Mouse (Mus musculus) brown adipose tissue, adult 24 weeks (tissue): ENCODE data around the gene 1700012A03Rik. TPM values are rescaled to one million over a fixed set of nuclear protein-coding genes. Genes with fewer than 3 reads are reported as not detected.

Experiments
- H3K27ac ChIP-seq: fragments of 200-500 bp; replicated peaks from 2 replicates; pipeline ENCODE4 v1.5.1; 2012; ENCODE audit warnings: low read depth, mild to moderate bottlenecking, low read length
- H3K4me1 ChIP-seq: fragments of 200-500 bp; 2 replicates; pipeline ENCODE4 v1.6.1; 2012; ENCODE audit warnings: low read length, mixed read lengths; ENCODE audit not compliant: control insufficient read depth, insufficient read depth, insufficient read length
- H3K4me3 ChIP-seq: fragments of 200-500 bp; 2 replicates; pipeline ENCODE4 v1.5.1; 2012; ENCODE audit warnings: low read depth, mild to moderate bottlenecking, low read length, moderate library complexity; ENCODE audit not compliant: insufficient read depth
- polyA plus RNA-seq: library from polyadenylated mRNA; stranded (reverse); fragments of >200 nt; gene quantifications from 2 replicates; pipeline ENCODE4 v1.2.4, GENCODE M21; 2012; ENCODE audit not compliant: missing spikeins, insufficient read depth, insufficient read length

Gene 1700012A03Rik
- polyA plus RNA-seq = not detected in 2 replicates

DNA sequence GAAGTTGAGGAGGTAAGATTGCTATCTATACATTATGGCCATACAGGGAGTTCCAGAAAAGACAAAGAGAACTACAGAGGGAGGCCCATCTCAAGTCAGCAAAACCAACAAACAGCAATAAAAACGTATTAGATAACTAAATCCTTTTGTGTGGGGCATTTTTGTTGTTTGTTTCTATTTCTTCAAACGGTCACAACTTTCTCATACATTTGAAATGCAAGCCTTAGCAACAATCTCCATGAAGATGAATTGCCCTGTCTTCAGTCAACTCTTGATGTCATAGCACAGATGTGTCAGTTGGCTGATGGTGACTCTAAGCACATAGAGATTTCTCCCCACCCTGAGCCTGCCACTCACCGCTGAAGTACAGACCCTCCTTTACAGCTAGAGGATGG lies at the start of gene 1700012A03Rik:
1700012A03Rik (plus strand) TSS at position 296 of the 395 bp plus-strand sequence.
- Histone ChIP-seq H3K4me3 (no peak within 1 kb of the TSS), H3K27ac (no peak within 1 kb of the TSS), H3K4me1 (no peaks in the 10 kb centered on the region)

GRCm38 (mm10) chr6:32004228-32004627 lies 45.8 kb upstream of the 1700012A03Rik start:
- H3K4me1 ChIP-seq = no peaks in the 10 kb centered on the region

DNA sequence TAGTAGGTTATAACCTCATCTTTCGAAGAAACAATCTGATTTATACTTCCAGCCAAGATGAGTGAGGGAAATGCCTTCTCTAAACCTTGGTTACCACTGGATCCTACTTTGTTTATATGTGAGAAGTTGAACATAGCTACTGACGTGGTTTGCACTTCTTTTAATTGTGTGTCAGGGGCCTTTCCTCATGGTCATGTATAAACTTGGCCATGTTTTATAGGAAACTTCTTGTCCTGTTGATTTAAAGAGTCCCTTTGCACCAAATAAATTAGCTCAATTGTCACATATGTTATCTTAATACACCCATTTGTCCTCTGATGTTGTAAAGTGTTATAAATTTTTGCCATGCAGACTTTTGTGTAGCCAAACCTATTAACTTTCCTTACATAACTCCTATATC lies 44.1 kb upstream of the 1700012A03Rik start:
- Histone ChIP-seq H3K4me1 (no peaks in the 10 kb centered on the region; the same call in 1 of the 2 replicates), H3K27ac (no peak overlapping the region), H3K4me3 (no peak overlapping the region)

More at GRCm38 (mm10) chr6:32004228-32004627, 45.8 kb upstream of the 1700012A03Rik start:
- H3K27ac ChIP-seq = no peak overlapping the region
- no peak overlapping the region for H3K4me3 ChIP-seq

DNA sequence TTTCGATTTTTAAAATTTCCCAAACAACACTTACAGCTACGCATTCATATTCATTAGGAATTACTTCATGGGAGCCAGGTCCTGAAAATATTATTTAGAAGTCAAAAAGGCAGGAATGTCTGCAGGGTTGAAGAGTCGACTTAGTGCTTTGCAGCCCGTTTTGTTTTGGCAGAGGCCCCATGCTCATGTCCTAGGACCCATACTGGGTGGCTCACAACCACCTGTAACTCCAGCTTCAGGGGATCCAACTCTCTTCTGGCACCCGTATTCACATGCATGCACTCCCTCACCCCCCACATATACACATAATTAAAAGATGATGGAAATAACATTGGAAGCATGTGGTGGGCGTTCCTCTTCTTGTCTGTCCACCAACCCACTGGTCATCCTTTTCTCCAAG lies 43.7 kb upstream of the 1700012A03Rik start:
- no peaks in the 10 kb centered on the region; the same call in 1 of the 2 replicates for H3K4me1 ChIP-seq
- H3K27ac ChIP-seq = no peak overlapping the region
- H3K4me3 ChIP-seq = no peak overlapping the region

GRCm38 (mm10) chr6:32007336-32007735 lies 42.7 kb upstream of the 1700012A03Rik start:
- no peaks in the 10 kb centered on the region; the same call in 1 of the 2 replicates for H3K4me1 ChIP-seq
- H3K4me3 ChIP-seq = no peak overlapping the region
- no peak overlapping the region for H3K27ac ChIP-seq

DNA sequence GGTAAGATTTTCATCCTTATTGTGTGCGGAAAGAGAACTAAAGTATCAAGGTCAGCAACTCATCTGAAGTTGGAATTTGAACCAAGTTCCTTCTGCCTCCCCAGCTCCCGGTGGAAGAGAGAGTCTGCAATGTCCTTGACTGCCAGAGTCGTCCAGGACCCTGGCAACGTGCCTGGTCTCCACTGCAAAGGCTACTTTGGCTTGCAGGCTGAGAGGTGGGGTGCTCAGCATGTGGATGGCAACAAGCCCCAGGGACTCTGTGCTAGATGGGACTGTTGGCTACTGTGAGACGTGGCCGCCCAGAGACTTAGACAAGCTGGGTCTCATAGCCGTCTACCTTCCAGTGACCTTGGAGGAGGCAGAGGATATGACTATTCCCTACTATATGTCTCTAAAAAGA lies 33.2 kb upstream of the 1700012A03Rik start:
- Histone ChIP-seq H3K4me1 (no peaks in the 10 kb centered on the region), H3K4me3 (no peak overlapping the region), H3K27ac (no peak overlapping the region)

DNA sequence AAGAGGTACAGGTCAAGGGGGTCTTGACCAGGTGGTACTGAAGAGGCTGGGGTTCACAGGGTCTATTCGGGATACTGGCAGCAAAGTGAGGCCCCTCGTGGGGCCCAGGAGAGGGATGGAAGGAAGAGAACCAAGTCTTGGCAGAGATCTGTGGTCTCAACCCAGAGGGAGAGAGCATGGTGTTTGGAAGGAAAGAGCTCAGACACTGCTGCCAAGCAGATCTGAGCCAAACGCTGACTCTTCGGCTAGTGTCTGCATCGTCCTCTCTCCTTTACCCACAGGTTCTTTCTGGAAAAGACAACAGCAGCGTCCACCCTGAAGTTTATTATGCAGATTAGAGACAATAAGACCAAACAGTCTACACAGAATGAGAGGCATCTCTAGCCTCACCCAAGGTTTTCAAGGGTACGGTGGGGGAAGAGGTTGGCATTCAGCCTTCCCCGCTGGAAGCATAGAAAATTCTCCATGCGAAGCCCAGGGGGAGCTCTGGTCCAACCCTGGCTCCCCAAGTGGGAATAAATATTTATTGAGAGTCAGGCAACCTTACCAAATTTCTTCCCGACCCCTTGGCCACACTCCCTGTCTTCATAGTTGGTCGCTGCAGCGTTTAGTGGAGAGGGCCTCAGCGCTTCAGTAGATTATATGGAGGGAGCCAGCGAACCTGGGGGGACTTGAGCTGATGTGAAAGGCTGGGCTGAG lies 32.5 kb upstream of the 1700012A03Rik start:
- Histone ChIP-seq H3K27ac (no peak overlapping the region), H3K4me1 (no peaks in the 10 kb centered on the region)

DNA sequence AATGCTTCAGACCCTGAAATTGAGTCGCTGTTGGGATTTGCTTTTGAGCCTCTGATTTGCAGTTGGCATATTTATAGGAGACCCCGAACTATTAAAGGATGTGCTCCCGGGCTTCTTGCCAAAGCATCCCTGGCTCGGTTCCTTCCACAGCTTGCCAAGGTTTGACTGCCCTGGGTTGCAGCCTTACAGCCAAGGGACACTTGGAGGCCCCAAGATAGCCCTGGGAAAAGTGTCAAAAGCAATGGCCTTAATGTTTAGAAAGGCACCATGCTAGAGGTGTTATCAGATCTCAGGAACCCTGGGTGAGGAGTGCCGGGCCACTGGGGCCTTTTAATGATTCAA lies 32.0 kb upstream of the 1700012A03Rik start:
- Histone ChIP-seq H3K4me3 (no peak overlapping the region), H3K27ac (no peak overlapping the region), H3K4me1 (peaks cover 3% of the 10 kb centered on the region; the same call in 1 of the 2 replicates)

More for the DNA sequence above, 32.5 kb upstream of the 1700012A03Rik start:
- no peak overlapping the region for H3K4me3 ChIP-seq

- peaks cover 4% of the 10 kb centered on the region; the same call in 1 of the 2 replicates for H3K4me1 ChIP-seq
- no peak overlapping the region for H3K27ac ChIP-seq
- no peak overlapping the region for H3K4me3 ChIP-seq
These were observed 28.1 kb upstream of the 1700012A03Rik start for GRCm38 (mm10) chr6:32021853-32022536.

DNA sequence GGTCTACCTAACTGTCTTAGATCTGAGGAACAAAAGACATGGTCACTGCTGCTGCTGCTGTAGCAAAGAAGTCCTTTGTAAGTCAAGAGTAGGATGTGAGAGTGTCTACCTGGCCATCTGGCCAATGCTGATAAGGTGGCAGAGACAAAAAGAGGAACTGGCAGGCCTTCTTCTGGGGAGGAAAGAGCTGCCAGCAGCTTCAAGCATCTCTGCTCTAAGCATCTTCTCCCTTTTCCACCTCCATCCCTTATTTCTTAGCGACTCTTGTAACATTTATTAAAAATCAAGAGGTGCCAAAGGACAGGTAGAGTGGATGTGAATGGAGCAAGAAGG lies 27.5 kb upstream of the 1700012A03Rik start:
- H3K27ac ChIP-seq = no peak overlapping the region
- H3K4me1 ChIP-seq = peaks cover 4% of the 10 kb centered on the region; the same call in 1 of the 2 replicates
- no peak overlapping the region for H3K4me3 ChIP-seq

DNA sequence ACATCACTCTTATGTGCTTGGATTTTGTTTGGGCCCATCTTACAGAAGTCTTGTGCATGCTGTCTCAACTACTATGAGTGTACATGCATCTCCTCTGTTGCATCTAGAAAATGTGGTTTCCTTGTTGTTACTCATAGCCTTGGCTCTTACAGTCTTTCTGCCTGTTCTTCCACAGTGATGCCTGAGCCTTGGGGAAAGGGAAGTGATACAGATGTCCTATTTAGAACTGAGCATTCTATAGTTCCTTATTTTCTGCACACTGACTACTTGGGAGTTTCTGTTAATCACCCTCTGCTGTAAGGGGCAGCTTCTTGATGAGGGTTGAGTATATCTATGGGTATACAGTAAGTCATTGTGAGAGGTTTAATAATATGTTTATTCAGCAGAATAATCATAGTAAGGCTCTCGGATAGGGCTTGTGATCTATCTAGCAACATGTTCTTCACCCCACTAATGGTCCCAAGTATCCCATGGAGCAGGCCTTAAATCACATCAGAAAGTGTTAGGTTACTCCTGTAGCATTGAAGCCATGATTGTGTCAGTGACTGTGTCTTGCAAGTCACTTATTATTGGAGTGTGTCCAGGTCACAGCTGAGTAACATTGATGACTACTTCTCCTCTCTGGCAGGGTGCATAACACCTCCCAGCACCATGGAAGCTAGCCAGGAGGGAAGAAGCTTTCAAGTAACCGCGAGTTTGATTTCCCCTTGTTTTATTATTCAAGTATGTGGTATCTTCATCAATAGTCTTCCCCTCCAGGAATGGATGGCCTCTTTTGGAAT lies 21.6 kb upstream of the 1700012A03Rik start:
- no peak overlapping the region for H3K27ac ChIP-seq
- no peaks in the 10 kb centered on the region for H3K4me1 ChIP-seq
- H3K4me3 ChIP-seq = no peak overlapping the region

DNA sequence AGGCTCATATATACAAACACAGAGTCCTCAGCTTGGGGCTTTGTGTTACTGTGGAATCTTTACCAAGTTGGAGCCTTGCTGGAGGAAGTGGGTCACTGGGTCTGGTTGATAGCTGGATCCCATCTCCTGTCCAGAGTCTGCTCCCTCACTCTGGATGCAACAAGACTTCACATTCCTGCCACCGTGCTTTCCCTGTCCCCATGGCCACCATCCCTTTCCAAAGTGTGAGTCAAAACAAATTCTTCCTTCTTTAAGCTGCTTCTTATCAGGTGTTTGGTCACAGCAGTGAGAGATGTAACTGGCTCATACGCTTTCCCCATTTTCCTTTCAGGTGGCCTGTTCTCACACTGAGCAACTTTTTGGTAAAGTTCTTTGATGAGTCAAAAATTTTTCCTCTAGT lies 15.8 kb upstream of the 1700012A03Rik start:
- no peak overlapping the region for H3K4me3 ChIP-seq
- no peaks in the 10 kb centered on the region for H3K4me1 ChIP-seq

DNA sequence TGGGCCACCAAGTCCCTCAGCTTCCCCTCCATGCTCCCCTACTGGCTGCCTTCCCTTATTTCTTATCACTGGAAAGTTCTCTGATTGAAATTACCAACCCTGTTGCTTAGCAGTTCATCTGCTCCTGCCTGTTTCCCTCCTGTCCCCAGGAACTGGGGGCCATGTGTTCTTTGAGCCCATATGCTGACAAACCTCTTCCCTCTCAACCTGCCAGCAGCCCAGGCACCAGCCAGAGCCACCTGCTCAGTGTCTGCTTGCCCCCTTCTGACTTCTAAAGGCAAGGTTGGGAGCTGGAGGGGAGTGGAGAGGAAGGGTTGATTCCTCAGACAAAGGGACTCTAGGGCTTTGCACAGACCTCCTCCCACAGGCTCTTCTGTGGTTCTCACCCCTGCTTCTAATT lies 4.7 kb upstream of the 1700012A03Rik start:
- Histone ChIP-seq H3K4me3 (no peak overlapping the region), H3K4me1 (no peaks in the 10 kb centered on the region), H3K27ac (no peak overlapping the region)

More for the DNA sequence above, 15.8 kb upstream of the 1700012A03Rik start:
- no peak overlapping the region for H3K27ac ChIP-seq

- Histone ChIP-seq H3K4me1 (no peaks in the 10 kb centered on the region), H3K27ac (no peak overlapping the region), H3K4me3 (no peak overlapping the region)
These were observed 643 bp upstream of the 1700012A03Rik start for GRCm38 (mm10) chr6:32049256-32049950.
